Mouse (Mus musculus) adrenal gland, postnatal 0 days (tissue): ENCODE results near the gene Epha10. TPM values are rescaled to one million over a fixed set of nuclear protein-coding genes. Genes with fewer than 3 reads are reported as not detected.

ENCODE experiments used
- polyA plus RNA-seq: library from polyadenylated mRNA; unstranded; fragments of >200 nt; fragmentation: Nextera tagmentation; extraction: Ambion mirVana; gene quantifications from 2 replicates; pipeline ENCODE4 v1.2.1, GENCODE M21; 2015

Epha10 gene
- 2.4 and 2.8 TPM in 2 replicates for polyA plus RNA-seq

DNA sequence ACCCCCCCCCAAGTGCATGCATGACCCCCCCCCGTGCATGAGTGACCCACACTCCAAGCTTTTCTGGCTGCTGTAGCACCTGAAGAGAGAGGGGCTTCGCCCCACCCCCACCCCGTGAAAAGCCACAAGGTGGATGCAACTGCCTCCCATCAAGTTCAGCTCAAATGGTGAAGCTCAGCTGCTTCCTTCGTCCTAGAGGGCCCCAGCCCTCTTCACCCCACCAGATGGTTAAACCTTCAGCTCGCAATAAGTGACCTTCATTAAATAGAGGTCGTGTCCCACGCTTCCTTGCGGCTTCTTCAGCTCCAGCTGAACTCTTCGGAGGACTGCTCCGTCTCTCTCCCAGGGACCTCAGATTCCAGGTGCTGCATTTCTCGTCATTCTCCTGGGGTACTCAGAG, at the start of gene Epha10:
TSS of gene Epha10 (plus strand) at position 301 of the 400 bp plus-strand sequence.

DNA sequence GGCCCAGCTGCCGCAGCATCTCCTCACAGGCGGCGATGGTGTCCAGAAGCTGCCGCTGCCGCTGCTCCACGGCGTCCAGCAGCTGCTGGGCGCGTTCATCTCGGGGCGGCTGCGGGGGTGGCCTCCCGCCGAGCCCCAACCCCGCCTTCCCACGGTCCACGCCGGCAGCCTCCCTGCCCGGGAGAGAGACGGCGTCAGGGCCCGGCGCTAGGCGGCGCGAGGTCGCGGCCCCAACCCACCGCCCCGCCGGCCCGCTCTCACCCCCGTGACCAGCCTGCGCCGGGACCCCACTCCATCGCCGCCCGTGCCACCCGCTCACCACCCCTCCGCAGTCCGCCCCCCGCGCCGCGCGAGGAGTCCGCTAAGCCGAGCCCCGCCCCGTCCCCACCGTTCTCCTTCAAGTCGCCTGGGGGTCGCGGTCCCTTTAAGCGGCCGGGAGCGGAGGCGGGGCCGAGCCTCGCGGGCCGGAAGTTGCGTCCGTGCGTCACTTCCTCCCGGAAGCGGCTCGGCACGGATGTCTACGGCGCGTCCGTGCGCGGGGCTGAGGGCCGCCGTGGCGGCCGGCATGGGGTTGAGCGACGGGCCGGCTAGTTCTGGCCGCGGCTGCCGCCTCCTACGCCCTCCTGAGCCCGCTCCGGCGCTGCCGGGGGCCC, 30.3 kb upstream of the Epha10 start, which contains the start of gene Yrdc:
TSS of gene Yrdc (plus strand) at position 419 of the 653 bp plus-strand sequence.

DNA sequence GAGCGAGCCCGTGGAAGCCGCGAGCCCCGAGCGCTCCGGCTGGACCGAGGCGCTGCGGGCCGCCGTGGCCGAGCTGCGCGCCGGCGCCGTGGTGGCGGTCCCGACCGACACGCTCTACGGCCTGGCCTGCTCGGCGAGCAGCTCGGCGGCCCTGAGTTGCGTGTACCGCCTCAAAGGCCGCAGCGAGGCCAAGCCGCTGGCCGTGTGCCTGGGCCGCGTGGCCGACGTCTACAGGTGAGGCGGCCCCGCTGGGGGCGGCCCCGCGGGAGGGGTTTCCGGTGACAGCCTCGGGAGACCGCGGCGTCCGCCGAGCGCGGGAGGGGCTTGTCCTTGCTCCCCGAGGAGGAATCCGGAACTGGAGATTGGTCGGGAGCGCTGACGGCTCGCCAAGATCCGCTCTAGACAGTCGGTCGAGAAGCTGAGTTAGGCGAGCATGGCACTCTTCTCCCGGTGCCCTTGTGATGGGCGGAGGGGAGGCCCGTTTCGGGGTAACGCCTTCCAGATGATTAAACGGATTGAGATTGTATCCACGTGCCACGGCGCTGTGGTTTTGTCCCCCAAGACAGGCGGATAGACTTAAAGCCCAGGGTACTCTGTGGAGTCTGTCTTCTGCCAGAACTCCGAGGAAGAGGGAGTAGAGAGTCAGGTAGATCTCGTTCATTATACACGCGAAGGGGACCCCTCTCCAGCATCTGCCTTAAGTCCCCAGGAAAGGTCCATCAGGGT, 29.6 kb upstream of the Epha10 start, which contains the start of gene 1110065P20Rik:
TSS of gene 1110065P20Rik (minus strand) at position 264 of the 726 bp plus-strand sequence.

DNA sequence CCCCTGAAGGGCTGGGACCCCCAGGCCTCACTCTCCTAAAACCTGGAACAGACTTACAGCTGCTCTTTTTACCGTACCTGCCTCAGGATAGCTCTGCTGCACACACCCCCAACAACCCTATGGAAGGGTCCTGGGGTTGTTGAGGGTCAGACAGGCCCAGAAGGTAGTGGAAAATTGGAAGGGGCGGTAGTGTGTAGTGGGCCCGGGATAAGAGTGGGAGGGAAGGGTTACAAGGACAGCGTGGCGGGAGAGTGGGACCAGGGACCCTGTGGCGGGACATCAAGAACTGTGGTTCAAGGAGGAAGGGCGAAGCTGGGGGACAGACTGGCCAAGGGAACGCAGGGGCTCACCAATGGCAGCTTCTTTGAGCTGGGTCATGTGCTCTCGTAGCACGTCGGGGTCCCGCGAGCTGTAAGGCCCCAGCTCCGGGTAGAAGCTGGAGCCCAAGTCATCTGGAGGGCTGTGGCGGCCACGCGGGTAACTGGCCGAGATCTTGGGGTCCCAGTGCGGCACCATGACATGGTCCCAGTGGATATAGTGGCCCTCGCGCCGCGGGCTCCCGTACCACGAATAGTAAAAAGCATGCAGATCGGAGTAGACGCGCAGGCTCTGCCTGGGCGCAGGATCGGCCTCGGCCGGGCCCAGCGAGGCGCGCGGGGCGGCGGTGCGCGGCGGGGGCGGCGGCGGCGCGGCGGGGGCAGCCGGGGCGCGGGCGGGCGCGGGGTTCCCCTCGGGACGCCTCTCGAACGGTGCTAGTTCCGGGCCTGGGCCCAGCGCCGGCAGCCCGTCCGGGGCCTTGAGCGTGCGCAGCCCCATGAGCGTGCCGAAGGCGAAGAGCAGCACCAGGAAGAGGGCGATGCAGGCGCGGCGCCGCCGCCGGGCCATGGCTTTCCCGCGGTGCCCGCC, 19.2 kb upstream of the Epha10 start, which contains the start of gene Maneal:
TSS of gene Maneal (minus strand) at position 889 of the 906 bp plus-strand sequence.

DNA sequence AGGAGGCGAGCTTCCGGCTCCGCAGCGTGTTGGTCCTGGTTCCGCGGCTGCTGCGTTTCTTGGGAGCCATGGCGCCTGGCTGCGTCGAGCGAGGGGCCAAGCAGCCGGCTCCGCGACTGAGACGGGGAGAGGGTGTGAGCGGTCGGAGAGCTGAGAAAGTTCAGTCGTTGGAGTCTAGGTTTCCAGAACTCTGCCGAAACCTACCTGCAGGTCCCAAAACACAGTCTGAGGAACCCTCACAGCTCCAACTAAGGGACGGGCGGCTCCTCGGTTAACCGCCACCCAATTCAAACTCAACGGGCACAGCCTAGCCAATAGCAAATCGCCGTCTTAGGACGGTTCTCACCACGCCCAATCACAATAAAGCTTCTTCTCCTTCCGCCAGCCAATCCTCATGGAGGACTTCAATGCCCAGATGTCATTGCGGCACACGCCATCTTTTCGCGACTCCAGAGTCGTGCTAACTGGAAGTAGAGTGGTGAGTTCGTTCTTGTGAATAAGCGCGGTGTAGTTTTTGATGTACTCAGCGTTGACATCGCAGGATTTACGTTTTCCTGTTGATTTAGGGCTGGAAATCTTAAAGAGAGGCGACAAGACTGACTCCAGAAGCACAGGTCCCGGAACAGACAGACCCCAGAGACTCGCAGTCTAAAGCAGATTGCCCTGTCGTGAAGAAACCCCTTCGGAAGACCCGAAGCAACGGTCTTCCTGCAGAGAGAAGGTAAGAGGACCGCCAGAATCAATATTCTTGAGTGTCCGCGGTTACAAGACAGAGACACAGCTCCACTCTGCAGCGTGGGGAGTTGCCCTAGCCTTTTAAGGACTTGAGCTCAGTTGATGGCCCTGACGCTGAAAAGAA, 56.1 kb downstream of the Epha10 start, which contains the start of gene 9930104L06Rik:
TSS of gene 9930104L06Rik (plus strand) at position 436 of the 859 bp plus-strand sequence.

DNA sequence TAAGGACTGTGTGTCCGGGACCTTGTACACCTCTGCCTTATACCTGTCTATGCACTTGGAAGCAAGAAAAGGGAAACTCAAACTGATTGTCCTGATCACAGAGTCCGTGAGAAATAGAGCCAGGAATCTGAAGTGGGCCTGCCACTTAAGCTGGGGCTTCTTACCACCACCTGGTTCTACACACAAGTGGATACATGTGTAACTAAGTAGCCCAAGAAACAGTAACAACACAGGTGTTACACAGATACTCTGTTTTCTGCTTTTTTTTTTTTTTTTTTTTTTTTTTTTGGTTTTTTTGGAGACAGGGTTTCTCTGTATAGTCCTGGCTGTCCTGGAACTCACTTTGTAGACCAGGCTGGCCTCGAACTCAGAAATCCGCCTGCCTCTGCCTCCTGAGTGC, 58.5 kb downstream of the Epha10 start, which contains the start of gene Cdca8:
TSS of gene Cdca8 (minus strand) at position 101 of the 400 bp plus-strand sequence.

Other genes with a start within 250 kb of the Epha10 start
- 0.28 and 0.30 TPM in 2 replicates for gene Pou3f1, start 224.1 kb upstream of the Epha10 start, polyA plus RNA-seq
- gene Utp11, start 187.3 kb upstream of the Epha10 start, polyA plus RNA-seq = 48.7 and 66.3 TPM in 2 replicates
- gene Fhl3, start 180.2 kb upstream of the Epha10 start, polyA plus RNA-seq = 4.2 and 6.0 TPM in 2 replicates
- 67.3 and 84.7 TPM in 2 replicates for gene Sf3a3, start 166.1 kb upstream of the Epha10 start, polyA plus RNA-seq
- gene Inpp5b, start 139.0 kb upstream of the Epha10 start, polyA plus RNA-seq = 16.0 and 21.1 TPM in 2 replicates
- 13.1 and 13.8 TPM in 2 replicates for gene Mtf1, start 78.8 kb upstream of the Epha10 start, polyA plus RNA-seq
- 36.0 and 54.0 TPM in 2 replicates for gene Yrdc, start 30.2 kb upstream of the Epha10 start, polyA plus RNA-seq
- 131 and 184 TPM in 2 replicates for gene 1110065P20Rik, start 29.7 kb upstream of the Epha10 start, polyA plus RNA-seq
- gene Maneal, start 18.7 kb upstream of the Epha10 start, polyA plus RNA-seq = 2.0 and 2.7 TPM in 2 replicates
- 5.8 and 6.1 TPM in 2 replicates for gene 9930104L06Rik, start 56.1 kb downstream of the Epha10 start, polyA plus RNA-seq
- 22.9 and 31.7 TPM in 2 replicates for gene Cdca8, start 58.4 kb downstream of the Epha10 start, polyA plus RNA-seq
- 21.7 and 38.0 TPM in 2 replicates for gene Rspo1, start 105.5 kb downstream of the Epha10 start, polyA plus RNA-seq
- gene Gnl2, start 135.7 kb downstream of the Epha10 start, polyA plus RNA-seq = 55.1 and 67.1 TPM in 2 replicates
- gene Dnali1, start 184.8 kb downstream of the Epha10 start, polyA plus RNA-seq = 0.09 TPM in 1 of 2 replicates, not detected in the other
- 17.9 and 20.8 TPM in 2 replicates for gene Snip1, start 185.8 kb downstream of the Epha10 start, polyA plus RNA-seq
- 40.7 and 46.9 TPM in 2 replicates for gene Meaf6, start 204.2 kb downstream of the Epha10 start, polyA plus RNA-seq
- gene Zc3h12a, start 246.9 kb downstream of the Epha10 start, polyA plus RNA-seq = 0.77 and 1.3 TPM in 2 replicates